Mouse (Mus musculus): ENCODE data around the gene Dhx58.
A peak's percentile ranks its signal among the peaks of the same experiment; 100 is the strongest.

The Dhx58 gene

GRCm38 (mm10) chr11:100703851-100704531, at the start of gene Dhx58:
TSS of gene Dhx58 (minus strand) at chr11:100704271.
- no peak for DNase-seq

- no peak for DNase-seq
These were observed 48.2 kb upstream of the Dhx58 start for GRCm38 (mm10) chr11:100752294-100752693.

GRCm38 (mm10) chr11:100750127-100750526, 46.1 kb upstream of the Dhx58 start:
- DNase-seq, result no peak

- DNase-seq, result no peak
These were observed 45.4 kb upstream of the Dhx58 start for GRCm38 (mm10) chr11:100749469-100749868.

GRCm38 (mm10) chr11:100748620-100749019, 44.5 kb upstream of the Dhx58 start:
- DNase-seq, result no peak

GRCm38 (mm10) chr11:100747114-100747513, 43.0 kb upstream of the Dhx58 start:
- no peak for DNase-seq

GRCm38 (mm10) chr11:100746546-100746945, 42.5 kb upstream of the Dhx58 start:
- DNase-seq, result no peak

- peak; percentile 77 for DNase-seq
These were observed 41.0 kb upstream of the Dhx58 start for GRCm38 (mm10) chr11:100745085-100745484.

GRCm38 (mm10) chr11:100741348-100741747, 37.3 kb upstream of the Dhx58 start:
- DNase-seq, result peak; percentile 42 to 56

- peak in 1 of 2 experiments; percentile 45 for DNase-seq
These were observed 34.7 kb upstream of the Dhx58 start for GRCm38 (mm10) chr11:100738749-100739148.

- peak; percentile 98 for DNase-seq
These were observed 34.1 kb upstream of the Dhx58 start, which contains the start of gene Rab5c for GRCm38 (mm10) chr11:100738066-100738604. TSS of gene Rab5c (minus strand) at chr11:100738215.

- no peak for DNase-seq
These were observed 33.1 kb upstream of the Dhx58 start for GRCm38 (mm10) chr11:100737105-100737733.

GRCm38 (mm10) chr11:100736746-100737080, 32.6 kb upstream of the Dhx58 start:
- no peak for DNase-seq

GRCm38 (mm10) chr11:100735954-100736745, 32.1 kb upstream of the Dhx58 start:
- no peak for DNase-seq

GRCm38 (mm10) chr11:100735134-100735865, 31.2 kb upstream of the Dhx58 start:
- DNase-seq, result no peak

GRCm38 (mm10) chr11:100730477-100731205, 26.6 kb upstream of the Dhx58 start:
- DNase-seq, result no peak

GRCm38 (mm10) chr11:100729976-100730375, 25.9 kb upstream of the Dhx58 start:
- no peak for DNase-seq

GRCm38 (mm10) chr11:100728601-100729000, 24.5 kb upstream of the Dhx58 start:
- DNase-seq, result no peak

GRCm38 (mm10) chr11:100727201-100727600, 23.1 kb upstream of the Dhx58 start:
- no peak for DNase-seq

- no peak for DNase-seq
These were observed 20.9 kb upstream of the Dhx58 start for GRCm38 (mm10) chr11:100724919-100725512.

- no peak for DNase-seq
These were observed 18.5 kb upstream of the Dhx58 start for GRCm38 (mm10) chr11:100722493-100723028.
